Mouse (Mus musculus): ENCODE data around the gene Kera. TPM values are rescaled to one million over a fixed set of nuclear protein-coding genes. Genes with fewer than 3 reads are reported as not detected.

Gene Kera
- polyA plus RNA-seq, 1 experiment from 2014 or later = 0.13 TPM

- no peak overlapping the region for H3K4me3 ChIP-seq (ENCODE audit: low read depth, low read length)
- H3K27me3 ChIP-seq (replicated peaks; ENCODE audit: control insufficient read depth, insufficient read depth, low read length) = no peaks in the 10 kb centered on the region
- TF ChIP-seq CTCF (IDR thresholded peaks at IDR 0.05; ENCODE audit: low read depth) = no peak
- H3K9me3 ChIP-seq (ENCODE audit: control insufficient read depth) = no peaks in the 10 kb centered on the region
- WGBS = 58% methylated on average over 2 of the region's 2 CpGs
- H3K4me1 ChIP-seq (replicated peaks; ENCODE audit: control insufficient read depth, insufficient read depth, low read length) = no peaks in the 10 kb centered on the region
- no peaks in the 10 kb centered on the region for H3K36me3 ChIP-seq (ENCODE audit: control insufficient read depth, insufficient read depth)
- ATAC-seq = no peak
- no peak overlapping the region for H3K9ac ChIP-seq (ENCODE audit: low read depth, low read length)
- no peak overlapping the region for H3K27ac ChIP-seq (ENCODE audit: low read depth, low read length)
- no peak overlapping the region for H3K4me2 ChIP-seq (replicated peaks; ENCODE audit: low read depth)
These were observed 17.7 kb downstream of the Kera start for GRCm38 (mm10) chr10:97624381-97624780.

GRCm38 (mm10) chr10:97625116-97625515 is 18.4 kb downstream of the Kera start:
- Histone ChIP-seq H3K36me3 (ENCODE audit: control insufficient read depth, insufficient read depth) (no peaks in the 10 kb centered on the region), H3K9me3 (ENCODE audit: control insufficient read depth) (no peaks in the 10 kb centered on the region), H3K27me3 (replicated peaks; ENCODE audit: control insufficient read depth, insufficient read depth, low read length) (no peaks in the 10 kb centered on the region), H3K9ac (ENCODE audit: low read depth, low read length) (no peak overlapping the region), H3K4me3 (ENCODE audit: low read depth, low read length) (no peak overlapping the region), H3K4me1 (replicated peaks; ENCODE audit: control insufficient read depth, insufficient read depth, low read length) (no peaks in the 10 kb centered on the region), H3K4me2 (replicated peaks; ENCODE audit: low read depth) (no peak overlapping the region), H3K27ac (ENCODE audit: low read depth, low read length) (no peak overlapping the region)
- ATAC-seq = no peak
- no peak for TF ChIP-seq CTCF (IDR thresholded peaks at IDR 0.05; ENCODE audit: low read depth)
- WGBS = 55% methylated on average over 4 of the region's 4 CpGs

DNA sequence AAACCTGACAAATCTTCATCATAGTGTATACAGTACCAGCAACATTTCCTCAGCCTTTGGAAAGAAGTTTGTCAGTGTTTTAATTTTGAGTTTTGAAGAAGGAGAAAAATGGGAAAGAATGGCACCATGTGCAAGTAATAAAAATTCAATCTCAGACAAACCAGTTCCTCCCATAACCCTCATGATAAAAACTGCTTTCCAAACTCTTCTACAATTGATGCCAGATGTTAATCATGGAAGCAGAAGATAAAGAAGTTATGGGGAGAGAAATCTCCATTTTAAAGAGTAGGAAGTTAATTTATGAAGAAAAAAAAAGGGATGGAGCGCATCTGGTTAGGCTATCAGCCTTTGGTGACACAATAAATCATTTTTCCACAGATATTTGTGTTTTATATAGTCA is 19.9 kb downstream of the Kera start:
- no peak for TF ChIP-seq CTCF (IDR thresholded peaks at IDR 0.05; ENCODE audit: low read depth)
- ATAC-seq = no peak
- Histone ChIP-seq H3K36me3 (ENCODE audit: control insufficient read depth, insufficient read depth) (no peaks in the 10 kb centered on the region), H3K4me1 (replicated peaks; ENCODE audit: control insufficient read depth, insufficient read depth, low read length) (no peaks in the 10 kb centered on the region), H3K27ac (ENCODE audit: low read depth, low read length) (no peak overlapping the region), H3K4me3 (ENCODE audit: low read depth, low read length) (no peak overlapping the region), H3K4me2 (replicated peaks; ENCODE audit: low read depth) (no peak overlapping the region), H3K9me3 (ENCODE audit: control insufficient read depth) (no peaks in the 10 kb centered on the region), H3K9ac (ENCODE audit: low read depth, low read length) (no peak overlapping the region), H3K27me3 (replicated peaks; ENCODE audit: control insufficient read depth, insufficient read depth, low read length) (no peaks in the 10 kb centered on the region)
- WGBS = 95% methylated on average over 1 of the region's 1 CpGs

DNA sequence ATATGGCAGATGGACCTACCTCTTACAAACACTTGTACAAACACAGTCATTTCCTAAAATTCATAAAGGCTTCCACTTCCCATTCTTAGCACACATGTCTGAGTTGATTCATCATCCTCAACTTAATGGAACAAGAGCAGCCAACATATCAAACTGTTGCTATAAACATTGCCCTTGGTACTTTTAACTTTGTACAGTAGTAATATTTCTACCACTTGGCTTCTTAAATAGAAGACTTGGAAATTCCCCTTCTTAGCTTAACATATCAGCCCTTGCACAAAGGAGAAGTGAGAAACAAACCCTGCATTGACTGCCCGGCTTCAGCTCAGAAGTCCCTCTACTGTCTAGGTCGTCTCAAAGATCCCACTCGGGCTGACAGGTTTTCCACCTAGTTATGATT is 24.4 kb downstream of the Kera start:
- no peak for TF ChIP-seq CTCF (IDR thresholded peaks at IDR 0.05; ENCODE audit: low read depth)
- no peak for ATAC-seq
- no peak overlapping the region for H3K27ac ChIP-seq (ENCODE audit: low read depth, low read length)
- H3K9me3 ChIP-seq (ENCODE audit: control insufficient read depth) = no peaks in the 10 kb centered on the region
- WGBS = 78% methylated on average over 3 of the region's 3 CpGs
- H3K4me2 ChIP-seq (replicated peaks; ENCODE audit: low read depth) = no peak overlapping the region
- no peak overlapping the region for H3K9ac ChIP-seq (ENCODE audit: low read depth, low read length)
- H3K4me1 ChIP-seq (replicated peaks; ENCODE audit: control insufficient read depth, insufficient read depth, low read length) = no peaks in the 10 kb centered on the region
- H3K27me3 ChIP-seq (replicated peaks; ENCODE audit: control insufficient read depth, insufficient read depth, low read length) = no peaks in the 10 kb centered on the region
- H3K36me3 ChIP-seq (ENCODE audit: control insufficient read depth, insufficient read depth) = no peaks in the 10 kb centered on the region
- no peak overlapping the region for H3K4me3 ChIP-seq (ENCODE audit: low read depth, low read length)

GRCm38 (mm10) chr10:97641926-97642325 is 35.2 kb downstream of the Kera start:
- 82% methylated on average over 2 of the region's 2 CpGs for WGBS
- no peak overlapping the region for H3K9ac ChIP-seq (ENCODE audit: low read depth, low read length)
- H3K27me3 ChIP-seq (replicated peaks; ENCODE audit: control insufficient read depth, insufficient read depth, low read length) = no peaks in the 10 kb centered on the region
- no peak for TF ChIP-seq CTCF (IDR thresholded peaks at IDR 0.05; ENCODE audit: low read depth)
- no peaks in the 10 kb centered on the region for H3K4me1 ChIP-seq (replicated peaks; ENCODE audit: control insufficient read depth, insufficient read depth, low read length)
- ATAC-seq = no peak
- no peak overlapping the region for H3K27ac ChIP-seq (ENCODE audit: low read depth, low read length)
- H3K4me3 ChIP-seq (ENCODE audit: low read depth, low read length) = no peak overlapping the region
- H3K4me2 ChIP-seq (replicated peaks; ENCODE audit: low read depth) = no peak overlapping the region
- H3K9me3 ChIP-seq (ENCODE audit: control insufficient read depth) = no peaks in the 10 kb centered on the region
- H3K36me3 ChIP-seq (ENCODE audit: control insufficient read depth, insufficient read depth) = no peaks in the 10 kb centered on the region

GRCm38 (mm10) chr10:97643768-97644167 is 37.1 kb downstream of the Kera start, which contains the start of gene Epyc:
TSS of gene Epyc (plus strand) at chr10:97644068.
- Histone ChIP-seq H3K9me3 (ENCODE audit: control insufficient read depth) (no peaks in the 10 kb centered on the region), H3K27me3 (replicated peaks; ENCODE audit: control insufficient read depth, insufficient read depth, low read length) (no peaks in the 10 kb centered on the region), H3K4me3 (ENCODE audit: low read depth, low read length) (no peak within 1 kb of the TSS), H3K36me3 (ENCODE audit: control insufficient read depth, insufficient read depth) (no peaks in the 10 kb centered on the region), H3K4me2 (replicated peaks; ENCODE audit: low read depth) (no peak within 1 kb of the TSS), H3K27ac (ENCODE audit: low read depth, low read length) (no peak within 1 kb of the TSS), H3K9ac (ENCODE audit: low read depth, low read length) (no peak within 1 kb of the TSS), H3K4me1 (replicated peaks; ENCODE audit: control insufficient read depth, insufficient read depth, low read length) (no peaks in the 10 kb centered on the region)
- WGBS = 73% methylated on average over 2 of the region's 2 CpGs
- TF ChIP-seq CTCF (IDR thresholded peaks at IDR 0.05; ENCODE audit: low read depth) = no peak
- ATAC-seq = no peak

GRCm38 (mm10) chr10:97650334-97650733 is 43.7 kb downstream of the Kera start:
- H3K4me3 ChIP-seq (ENCODE audit: low read depth, low read length) = no peak overlapping the region
- no peak overlapping the region for H3K27ac ChIP-seq (ENCODE audit: low read depth, low read length)
- H3K4me1 ChIP-seq (replicated peaks; ENCODE audit: control insufficient read depth, insufficient read depth, low read length) = no peaks in the 10 kb centered on the region
- H3K27me3 ChIP-seq (replicated peaks; ENCODE audit: control insufficient read depth, insufficient read depth, low read length) = no peaks in the 10 kb centered on the region
- no peaks in the 10 kb centered on the region for H3K36me3 ChIP-seq (ENCODE audit: control insufficient read depth, insufficient read depth)
- no peak overlapping the region for H3K4me2 ChIP-seq (replicated peaks; ENCODE audit: low read depth)
- TF ChIP-seq CTCF (IDR thresholded peaks at IDR 0.05; ENCODE audit: low read depth) = no peak
- no peak for ATAC-seq
- no peaks in the 10 kb centered on the region for H3K9me3 ChIP-seq (ENCODE audit: control insufficient read depth)
- WGBS = 48% methylated on average over 2 of the region's 2 CpGs
- H3K9ac ChIP-seq (ENCODE audit: low read depth, low read length) = no peak overlapping the region

Measured in intestine, postnatal 0 days (tissue).